In the genomic region with DNA sequence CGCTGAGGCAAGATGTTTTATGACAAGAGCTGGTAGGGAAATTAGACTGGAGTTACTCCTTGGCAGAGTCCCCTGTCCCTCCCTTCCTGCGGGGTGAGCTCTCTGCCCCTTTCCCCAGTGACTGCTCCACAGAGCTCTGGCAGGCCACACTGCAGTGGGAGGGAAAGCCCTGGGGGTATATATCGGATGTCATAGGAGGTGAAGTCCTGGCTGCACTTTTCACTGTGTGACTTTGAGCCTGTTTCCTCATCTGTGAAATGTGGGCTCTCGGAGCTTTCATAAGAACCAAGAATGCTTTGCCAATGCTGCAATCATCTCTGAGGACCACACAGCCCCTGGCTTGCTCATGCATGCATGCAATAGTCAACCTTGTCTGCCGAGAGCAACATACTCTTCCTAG, we compare ENCODE assay signal across 10 mouse cellular contexts. TPM values are rescaled to one million over a fixed set of nuclear protein-coding genes. Genes with fewer than 3 reads are reported as not detected.
DNase-seq lines count a peak whose midpoint lies in the region; ATAC-seq lines count a peak whose summit lies in the region.
"Had no signal": no experiment of that assay in that cellular context is flagged by ENCODE, and none has a peak within 500 bp of the region (broad histone marks: within the 10 kb centered on the region; RNA-seq: fewer than 3 reads in every experiment).

No protein-coding gene starts in this region.

- H3K4me1 ChIP-seq in midbrain, embryonic 11.5 days (ENCODE audit: control insufficient read depth, insufficient read depth, low read length), result no peaks in the 10 kb centered on the region
- H3K4me1 ChIP-seq in midbrain, embryonic 16.5 days (ENCODE audit: control insufficient read depth, insufficient read depth, low read length), result no peaks in the 10 kb centered on the region
- H3K4me1 ChIP-seq in stomach, embryonic 16.5 days (ENCODE audit: control insufficient read depth, insufficient read depth, low read length), result peaks cover 26% of the 10 kb centered on the region

- no peak for ATAC-seq in midbrain, embryonic 11.5 days (ENCODE audit: low FRiP score)
- no peak for ATAC-seq in midbrain, embryonic 16.5 days
- ATAC-seq in stomach, embryonic 16.5 days (ENCODE audit: insufficient read depth, low FRiP score), result no peak
- ATAC-seq: hindbrain, postnatal 0 days had no signal

- no peak overlapping the region for H3K4me2 ChIP-seq in midbrain, embryonic 11.5 days
- no peak overlapping the region for H3K4me2 ChIP-seq in midbrain, embryonic 16.5 days (ENCODE audit: low read length)
- H3K4me2 ChIP-seq in stomach, embryonic 16.5 days (ENCODE audit: low read depth, low read length), result no peak overlapping the region

- no peaks in the 10 kb centered on the region for H3K36me3 ChIP-seq in midbrain, embryonic 11.5 days (ENCODE audit: control insufficient read depth, insufficient read depth, low read length)
- no peaks in the 10 kb centered on the region for H3K36me3 ChIP-seq in midbrain, embryonic 16.5 days (ENCODE audit: control insufficient read depth, insufficient read depth, low read length)
- no peaks in the 10 kb centered on the region for H3K36me3 ChIP-seq in stomach, embryonic 16.5 days (ENCODE audit: control insufficient read depth, insufficient read depth, low read length)

- no peaks in the 10 kb centered on the region for H3K9me3 ChIP-seq in midbrain, embryonic 11.5 days (ENCODE audit: control insufficient read depth, low read length)
- no peaks in the 10 kb centered on the region for H3K9me3 ChIP-seq in midbrain, embryonic 16.5 days (replicated peaks; ENCODE audit: control insufficient read depth, low read length, poor library complexity, severe bottlenecking)
- H3K9me3 ChIP-seq in stomach, embryonic 16.5 days (replicated peaks; ENCODE audit: control insufficient read depth, low read length), result no peaks in the 10 kb centered on the region

- no peak overlapping the region for H3K27ac ChIP-seq in midbrain, embryonic 11.5 days (ENCODE audit: low read depth, low read length)
- H3K27ac ChIP-seq in midbrain, embryonic 16.5 days (ENCODE audit: low read length), result no peak overlapping the region
- peak overlapping the region; percentile 39 for H3K27ac ChIP-seq in stomach, embryonic 16.5 days (ENCODE audit: low read length)
- H3K27ac ChIP-seq: hindbrain, postnatal 0 days had no signal

- peak; percentile 82 for DNase-seq in adrenal gland, postnatal 14 days
- DNase-seq in adrenal gland, adult 8-10 months, result no peak
- peak; percentile 78 for DNase-seq in midbrain, embryonic 11.5 days (ENCODE audit: low spot score, missing footprints)
- DNase-seq in kidney, adult 9 months, result peak; percentile 72
- no peak for DNase-seq in right cerebral cortex, postnatal 25 days
- no peak for DNase-seq in urinary bladder, postnatal 25 days (ENCODE audit: low spot score)
- DNase-seq: retina, postnatal 1 day had no signal

- WGBS in midbrain, embryonic 11.5 days, result 75% methylated on average over 5 of the region's 5 CpGs
- WGBS in midbrain, embryonic 16.5 days, result 74% methylated on average over 5 of the region's 5 CpGs
- WGBS in stomach, embryonic 16.5 days, result 63% methylated on average over 5 of the region's 5 CpGs

- no peaks in the 10 kb centered on the region for H3K27me3 ChIP-seq in midbrain, embryonic 11.5 days (ENCODE audit: control insufficient read depth, insufficient read depth, low read length)
- no peaks in the 10 kb centered on the region for H3K27me3 ChIP-seq in midbrain, embryonic 16.5 days (ENCODE audit: control insufficient read depth, insufficient read depth, low read depth, low read length)
- no peaks in the 10 kb centered on the region for H3K27me3 ChIP-seq in stomach, embryonic 16.5 days (ENCODE audit: control insufficient read depth, insufficient read depth, low read length)

- no peak overlapping the region for H3K4me3 ChIP-seq in midbrain, embryonic 11.5 days (ENCODE audit: low read depth, low read length)
- H3K4me3 ChIP-seq in midbrain, embryonic 16.5 days (ENCODE audit: low read depth, low read length), result no peak overlapping the region
- no peak overlapping the region for H3K4me3 ChIP-seq in stomach, embryonic 16.5 days (replicated peaks; ENCODE audit: low read length)

- H3K9ac ChIP-seq in midbrain, embryonic 11.5 days (ENCODE audit: low read length), result no peak overlapping the region
- no peak overlapping the region for H3K9ac ChIP-seq in midbrain, embryonic 16.5 days (ENCODE audit: low read depth, low read length)
- H3K9ac ChIP-seq in stomach, embryonic 16.5 days (ENCODE audit: low read length), result no peak overlapping the region

RNA-seq across cellular contexts. Expression of gene Amotl2, which starts 30.3 kb away (rescaled TPM):
- 160 and 219 TPM in 2 replicates for total RNA-seq in adrenal gland, postnatal 14 days (2021)
- total RNA-seq in adrenal gland, adult 8-10 months (2022), result 100 to 1,000 TPM in 2 of 4 experiments, 10 to 100 TPM in 2; 77.4 to 388 (median 110) TPM
- 47.0 and 58.0 TPM in 2 replicates for polyA plus RNA-seq in midbrain, embryonic 11.5 days (2014; fragmentation: Nextera tagmentation; extraction: Ambion mirVana)
- 58.4 and 62.9 TPM in 2 replicates for polyA plus RNA-seq in midbrain, embryonic 16.5 days (2015; fragmentation: Nextera tagmentation; extraction: Ambion mirVana)
- polyA plus RNA-seq in stomach, embryonic 16.5 days (2015; fragmentation: Nextera tagmentation; extraction: Ambion mirVana), result 21.1 and 26.3 TPM in 2 replicates

Comparison
In these comparisons a context has a peak if more than half of its experiments do, and no peak if none do; other contexts are left out.
1. DNase-seq: peak in adrenal gland, postnatal 14 days (single experiment), midbrain, embryonic 11.5 days (single experiment) and kidney, adult 9 months (single experiment); none in adrenal gland, adult 8-10 months (single experiment), right cerebral cortex, postnatal 25 days (single experiment) and urinary bladder, postnatal 25 days (single experiment).